Mouse (Mus musculus): ENCODE results near the gene Ppargc1a.

Gene Ppargc1a

DNA sequence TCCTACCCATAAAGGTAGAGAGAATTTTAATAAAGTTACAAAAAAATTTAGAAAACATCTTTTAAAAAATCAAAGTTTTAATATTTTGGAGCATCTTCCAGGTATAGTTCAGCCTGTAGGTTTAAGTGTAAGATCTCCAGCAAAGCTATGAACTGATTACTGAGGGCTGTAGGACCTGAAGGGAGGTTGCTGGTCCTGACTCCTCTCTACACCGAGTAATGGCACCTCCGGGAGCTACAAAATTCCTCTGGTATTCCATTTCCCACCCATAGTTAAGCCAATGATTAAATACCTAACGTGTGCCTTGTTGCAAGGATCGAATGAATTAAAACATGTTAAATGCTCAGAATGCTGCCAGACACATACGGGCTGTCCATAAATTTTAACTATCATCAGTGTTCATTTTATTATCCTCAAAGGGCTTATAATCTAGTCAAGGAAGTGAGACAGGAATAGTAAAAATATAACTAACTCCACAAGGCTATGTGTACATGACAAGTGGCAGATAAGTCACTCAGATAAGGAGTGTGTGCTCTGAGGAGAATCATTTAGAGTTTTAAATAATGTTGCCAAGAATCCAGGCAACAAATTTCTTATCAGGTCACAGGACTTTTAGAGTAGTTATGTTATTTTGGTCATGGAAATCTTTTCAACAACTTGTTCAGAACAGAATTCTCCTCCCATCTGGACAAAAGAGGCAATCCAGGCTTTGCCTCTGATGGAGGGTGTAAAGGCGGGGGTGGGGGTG is 49.9 kb downstream of the Ppargc1a start:
- DNase-seq (ENCODE audit: low read depth, low spot score): no peak

- DNase-seq (ENCODE audit: low read depth, low spot score): no peak
These were observed 62.9 kb downstream of the Ppargc1a start for GRCm38 (mm10) chr5:51504654-51505053.

- no peak for DNase-seq (ENCODE audit: low read depth, low spot score)
These were observed 69.5 kb downstream of the Ppargc1a start for GRCm38 (mm10) chr5:51497910-51498517.

DNA sequence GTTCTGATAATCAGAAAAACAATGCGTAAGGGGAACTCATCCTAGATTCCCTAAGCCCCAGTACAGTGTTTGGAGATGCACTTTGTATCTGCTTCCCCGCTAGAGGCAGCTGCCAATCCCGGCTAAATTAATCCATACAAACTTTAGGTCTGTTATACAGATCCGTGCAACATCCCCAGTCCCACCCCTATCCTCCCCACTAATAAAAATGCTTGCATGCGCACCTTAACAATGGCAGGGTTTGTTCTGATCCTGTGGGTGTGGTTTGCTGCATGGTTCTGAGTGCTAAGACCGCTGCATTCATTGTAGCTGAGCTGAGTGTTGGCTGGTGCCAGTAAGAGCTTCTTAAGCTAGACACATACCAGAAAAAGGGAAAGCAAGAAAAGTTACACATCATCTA is 72.1 kb downstream of the Ppargc1a start:
- DNase-seq (ENCODE audit: low read depth, low spot score): no peak

- no peak for DNase-seq (ENCODE audit: low read depth, low spot score)
These were observed 73.1 kb downstream of the Ppargc1a start for GRCm38 (mm10) chr5:51494358-51494876.

- no peak for DNase-seq (ENCODE audit: low read depth, low spot score)
These were observed 83.8 kb downstream of the Ppargc1a start for GRCm38 (mm10) chr5:51483768-51484167.

- DNase-seq (ENCODE audit: low read depth, low spot score): no peak
These were observed 87.7 kb downstream of the Ppargc1a start for GRCm38 (mm10) chr5:51479859-51480258.

DNA sequence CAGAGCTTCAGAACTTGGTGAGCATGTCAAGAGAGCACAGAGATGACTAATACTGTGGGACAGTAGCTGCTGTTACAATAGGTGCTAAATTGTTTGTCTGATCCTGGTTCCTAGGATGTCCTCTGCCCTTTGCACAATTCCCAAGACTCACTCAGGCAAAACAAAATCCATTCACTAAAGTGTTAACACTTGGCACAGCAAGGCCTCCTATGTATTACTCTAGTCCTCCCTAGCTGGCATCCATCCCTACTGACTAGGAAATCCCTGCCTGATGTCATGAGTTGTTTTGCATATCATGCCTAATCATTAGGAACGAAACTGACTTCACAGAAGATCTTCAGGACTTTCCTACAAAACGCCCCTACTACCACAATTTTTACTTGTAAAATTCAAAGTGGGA is 88.1 kb downstream of the Ppargc1a start:
- no peak for DNase-seq (ENCODE audit: low read depth, low spot score)

DNA sequence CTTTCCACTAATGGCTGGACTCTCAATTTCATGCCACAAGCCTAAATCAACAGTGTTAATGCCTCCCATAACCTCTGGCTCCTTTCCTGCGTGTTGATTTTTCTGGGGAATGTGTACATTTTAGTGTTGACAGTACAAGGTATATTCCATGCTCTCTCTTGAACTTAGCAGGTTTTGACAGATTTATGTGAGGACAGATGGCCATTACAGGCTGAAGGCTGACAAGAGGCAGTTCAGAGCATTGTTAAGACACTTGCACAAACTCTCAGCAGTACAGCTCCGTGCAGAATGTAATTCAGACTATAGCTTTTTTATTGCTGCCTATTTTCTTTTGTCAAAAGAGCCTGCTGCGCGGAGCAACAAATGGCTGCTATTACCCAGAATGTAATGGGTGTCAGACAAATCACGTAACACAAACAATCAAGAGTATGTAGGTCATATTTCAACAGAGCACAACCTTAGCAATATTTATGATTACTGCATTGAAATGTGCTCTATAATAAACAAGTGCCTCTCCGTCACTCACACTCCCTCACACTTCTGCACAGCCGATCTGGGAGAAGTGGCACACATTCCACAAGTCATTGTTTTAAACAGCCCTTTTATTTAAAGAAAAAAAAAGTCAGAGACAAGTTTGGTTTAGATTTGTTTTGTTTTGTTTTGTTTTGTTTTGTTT is 89.1 kb downstream of the Ppargc1a start:
- DNase-seq (ENCODE audit: low read depth, low spot score): no peak

DNA sequence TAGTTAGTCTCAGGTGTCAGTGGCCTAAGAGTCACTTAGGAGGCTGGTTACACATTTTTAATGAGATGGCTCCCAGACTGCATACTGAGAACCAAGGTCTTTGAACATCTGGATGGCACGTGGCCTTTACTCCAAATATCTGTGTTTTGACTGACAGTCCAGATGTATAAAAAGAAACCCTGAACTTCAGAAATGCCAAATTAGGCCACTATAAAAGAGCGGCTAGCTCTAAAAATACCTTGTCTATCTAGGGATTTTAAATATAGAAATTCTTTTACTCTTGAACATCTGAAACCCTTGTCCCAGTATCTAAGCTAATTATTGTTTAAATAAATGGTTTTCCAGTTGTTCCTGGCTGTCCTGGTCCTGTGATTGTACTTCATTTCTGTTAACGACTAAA is 90.4 kb downstream of the Ppargc1a start:
- DNase-seq (ENCODE audit: low read depth, low spot score): no peak

- DNase-seq (ENCODE audit: low read depth, low spot score): no peak
These were observed 92.4 kb downstream of the Ppargc1a start for GRCm38 (mm10) chr5:51475034-51475541.

DNA sequence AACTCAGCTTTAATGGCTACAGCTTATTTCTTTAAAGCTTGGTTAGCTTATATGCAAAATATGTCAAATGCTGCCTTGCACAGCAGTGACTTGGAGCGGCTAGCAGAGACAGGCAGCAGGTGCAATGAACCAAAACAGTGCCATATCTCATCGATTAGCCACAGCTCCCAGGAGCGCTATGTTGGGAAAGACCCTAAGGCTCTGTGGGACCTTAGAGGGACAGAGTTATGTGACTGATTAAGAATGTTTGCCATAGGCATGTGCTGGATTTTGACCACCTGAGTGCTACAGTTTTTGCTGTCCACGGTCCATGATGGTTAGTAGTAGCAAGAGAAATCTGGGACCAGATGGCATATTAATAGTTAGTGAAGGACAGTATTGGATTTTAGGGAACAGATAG is 95.9 kb downstream of the Ppargc1a start:
- DNase-seq (ENCODE audit: low read depth, low spot score): no peak

DNA sequence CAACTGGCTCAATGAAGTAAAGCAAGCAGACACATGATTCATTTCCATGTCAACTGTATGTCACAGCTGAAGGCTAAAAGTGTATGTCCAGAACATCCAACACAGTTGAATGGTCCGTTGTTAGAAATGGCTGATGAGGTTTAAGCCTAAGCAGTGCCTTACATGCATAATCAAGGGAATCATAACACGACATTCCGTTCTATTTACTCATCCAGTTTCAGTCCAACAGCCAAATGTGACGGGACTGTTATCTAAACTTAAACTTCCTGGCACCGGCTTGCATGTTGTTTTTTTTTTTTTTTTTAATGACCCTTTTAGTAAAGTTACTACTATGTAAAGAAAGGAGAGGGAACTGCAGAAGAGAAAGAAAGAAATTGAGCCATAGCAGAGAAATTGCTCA is 101.5 kb downstream of the Ppargc1a start:
- peak; percentile 88 for DNase-seq (ENCODE audit: low read depth, low spot score)

DNA sequence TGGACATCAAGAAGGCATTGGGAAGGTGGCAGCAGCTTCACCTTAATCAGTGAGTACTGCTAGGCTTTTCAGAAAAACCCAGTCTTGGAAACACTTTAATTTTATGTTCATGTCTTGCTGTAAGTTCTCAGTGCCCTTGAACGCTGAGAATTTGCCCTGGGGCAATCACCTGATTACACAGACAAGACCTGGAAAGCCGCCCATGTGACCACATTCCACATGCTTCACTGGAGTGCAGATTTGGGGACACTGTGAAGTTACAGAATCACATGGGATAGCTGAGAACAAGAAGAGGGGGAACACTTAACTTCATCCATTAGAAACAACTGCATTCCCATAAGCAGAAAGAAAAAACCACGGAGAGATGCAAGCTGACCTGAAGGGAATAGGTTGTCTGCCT is 115.5 kb downstream of the Ppargc1a start:
- DNase-seq (ENCODE audit: low read depth, low spot score): peak; percentile 28

- DNase-seq (ENCODE audit: low read depth, low spot score): no peak
These were observed 119.9 kb downstream of the Ppargc1a start for GRCm38 (mm10) chr5:51447631-51448030.

DNA sequence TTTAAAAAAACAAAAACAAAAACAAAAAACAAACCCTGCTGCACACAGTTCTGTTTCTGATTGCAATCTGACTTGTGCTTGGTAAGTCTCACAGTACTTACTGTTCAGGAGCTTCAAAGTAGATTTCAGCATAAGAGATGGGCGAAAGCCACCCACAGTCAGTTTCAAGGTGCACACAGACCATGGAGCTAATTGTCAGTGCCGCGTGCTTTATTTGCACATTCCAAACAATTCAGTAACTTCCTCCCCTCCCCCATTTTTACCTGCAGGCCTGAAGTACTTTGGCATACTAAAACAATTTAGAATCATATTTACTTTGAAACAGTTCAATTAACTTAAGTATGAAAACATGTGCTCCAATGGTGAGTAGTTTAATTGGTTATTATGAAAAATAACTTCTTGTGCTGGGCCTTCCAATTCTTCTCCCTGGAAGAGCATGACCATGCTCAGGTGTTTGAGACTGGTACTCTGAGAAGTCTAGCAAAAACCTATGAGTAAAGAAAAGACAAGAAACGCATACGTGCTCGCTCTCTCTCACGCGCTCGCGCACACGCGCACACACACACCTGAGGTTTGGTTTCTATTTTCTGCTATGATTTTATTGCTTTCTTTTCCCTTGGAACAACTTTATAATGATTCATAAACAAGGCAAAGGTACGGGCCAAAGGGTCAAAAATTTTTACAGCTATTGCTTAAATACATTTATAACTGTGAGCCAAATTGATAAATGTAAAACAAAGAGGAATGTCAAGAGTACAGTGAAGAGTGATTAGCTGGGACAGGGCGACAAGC is 121.0 kb downstream of the Ppargc1a start:
- DNase-seq (ENCODE audit: low read depth, low spot score): no peak

DNA sequence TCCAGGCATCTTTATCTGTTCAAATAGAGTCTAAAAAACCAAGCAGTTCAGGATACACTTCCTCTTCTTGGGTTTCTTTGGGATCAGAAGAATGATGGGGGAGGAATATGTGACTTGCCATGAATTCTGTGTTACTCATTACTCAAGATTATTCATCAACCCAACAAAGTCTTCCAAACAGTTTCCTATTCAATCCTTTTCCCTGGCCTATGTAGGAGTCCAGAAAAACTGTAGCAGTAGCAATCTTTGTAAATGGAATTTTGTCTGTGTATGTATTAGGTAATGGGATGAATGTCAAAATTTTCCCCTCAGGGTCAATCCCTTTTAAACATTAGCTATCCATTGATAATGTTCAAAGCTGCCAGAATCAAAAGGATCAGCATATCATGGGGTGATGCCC is 121.8 kb downstream of the Ppargc1a start:
- DNase-seq (ENCODE audit: low read depth, low spot score): no peak

GRCm38 (mm10) chr5:51439773-51440172 is 127.8 kb downstream of the Ppargc1a start:
- peak; percentile 42 for DNase-seq (ENCODE audit: low read depth, low spot score)

GRCm38 (mm10) chr5:51433905-51434304 is 133.6 kb downstream of the Ppargc1a start:
- DNase-seq (ENCODE audit: low read depth, low spot score): peak; percentile 42

DNA sequence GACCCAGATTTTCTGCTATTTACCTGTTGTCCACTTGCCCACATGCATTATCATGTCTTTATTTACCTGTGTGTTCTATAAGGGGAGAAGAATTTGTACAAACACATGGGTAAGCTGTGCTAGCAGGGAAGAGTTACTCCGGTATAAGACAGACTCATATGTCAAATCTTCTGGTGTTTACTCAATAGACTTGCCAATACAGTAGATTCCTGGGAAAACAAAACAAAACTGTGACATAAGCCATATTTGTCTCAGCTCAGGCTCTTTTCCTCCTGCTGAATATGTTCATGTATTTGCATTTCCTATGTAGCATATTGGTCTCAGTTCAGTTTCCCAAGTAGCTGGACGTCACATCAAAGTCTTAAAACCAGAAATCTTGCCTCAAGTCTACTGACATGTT is 135.0 kb downstream of the Ppargc1a start:
- DNase-seq (ENCODE audit: low read depth, low spot score): no peak

DNA sequence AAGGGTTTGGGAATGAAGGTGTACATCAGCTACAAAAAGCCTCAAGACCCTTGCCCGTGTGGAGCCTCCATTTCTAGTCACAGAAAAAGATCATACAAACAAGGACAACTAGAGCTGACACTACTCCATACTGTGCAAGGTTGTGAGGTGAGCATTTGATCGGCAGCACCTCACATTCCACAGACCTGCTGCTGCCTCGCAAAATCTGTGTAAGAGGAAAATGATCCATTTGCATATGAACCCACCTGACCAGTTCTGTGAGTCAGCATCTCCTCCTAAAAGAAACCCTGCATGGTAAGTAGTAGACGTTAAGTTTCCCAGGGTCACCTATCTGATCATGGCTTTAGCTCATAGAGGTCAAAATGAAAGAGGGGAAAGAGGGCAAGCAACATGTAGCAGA is 135.5 kb downstream of the Ppargc1a start:
- no peak for DNase-seq (ENCODE audit: low read depth, low spot score)

GRCm38 (mm10) chr5:51426406-51426805 is 141.1 kb downstream of the Ppargc1a start:
- no peak for DNase-seq (ENCODE audit: low read depth, low spot score)

All from 3T3-L1 (cell line).